Mouse (Mus musculus) myocyte (in vitro differentiated cells): Measurements from ENCODE around the gene Ezh1.

Experiments
- MAX ChIP-seq: IDR thresholded peaks from one replicate; pipeline ENCODE4 v1.6.1; 2011; ENCODE audit warnings: low read depth, mild to moderate bottlenecking, control low read depth
- POLR2A ChIP-seq: IDR thresholded peaks from one replicate; pipeline ENCODE4 v1.6.1; 2011; ENCODE audit warnings: low read depth, mild to moderate bottlenecking, control low read depth, moderate library complexity; ENCODE audit not compliant: insufficient read length

- TF ChIP-seq POLR2A (no peak), MAX (no peak)
These were observed 43.3 kb downstream of the Ezh1 start for GRCm38 (mm10) chr11:101182771-101183517.
